Mouse (Mus musculus) C2C12 (cell line): Measurements from ENCODE around the gene Ndufa12.

Experiments
- CEBPB ChIP-seq: IDR thresholded peaks from one replicate; pipeline ENCODE4 v1.6.1; 2011; ENCODE audit warnings: low read depth, mild to moderate bottlenecking, control low read depth, moderate library complexity
- CTCF ChIP-seq: IDR thresholded peaks from one replicate; pipeline ENCODE4 v1.5.1; 2011; ENCODE audit not compliant: control insufficient read depth, insufficient read depth, insufficient read length
- FOSL1 ChIP-seq: IDR thresholded peaks from one replicate; pipeline ENCODE4 v1.8.0; 2011; ENCODE audit warnings: mild to moderate bottlenecking, low read length; ENCODE audit not compliant: poor library complexity, insufficient read depth, severe bottlenecking
- MYOD1 ChIP-seq: IDR thresholded peaks from one replicate; pipeline ENCODE4 v1.6.1; 2011; ENCODE audit warnings: low read depth; ENCODE audit not compliant: control insufficient read depth, insufficient read length

DNA sequence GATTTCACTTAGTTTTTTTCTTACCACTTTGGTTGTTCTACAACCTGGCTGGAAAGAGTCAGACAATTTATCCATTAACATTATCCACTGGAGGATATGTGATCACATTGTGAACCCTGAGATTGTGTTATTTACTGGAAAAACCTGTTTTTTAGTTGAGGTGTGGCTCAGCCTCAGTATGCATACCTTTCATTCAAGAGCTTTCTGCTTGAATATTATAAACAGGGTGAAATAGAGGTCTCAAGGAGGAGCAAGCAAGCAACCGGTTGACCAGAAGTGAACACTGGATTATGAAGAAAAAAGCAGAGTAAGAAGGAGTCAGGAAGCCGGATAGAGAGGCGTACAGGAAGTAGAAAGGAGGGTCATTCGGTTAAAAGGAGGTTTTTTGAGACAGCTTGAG lies 47.0 kb upstream of the Ndufa12 start:
- TF ChIP-seq MYOD1 (no peak), CTCF (no peak), CEBPB (no peak), FOSL1 (no peak)
